Mouse (Mus musculus): ENCODE results near the gene Pxn.

The Pxn gene

DNA sequence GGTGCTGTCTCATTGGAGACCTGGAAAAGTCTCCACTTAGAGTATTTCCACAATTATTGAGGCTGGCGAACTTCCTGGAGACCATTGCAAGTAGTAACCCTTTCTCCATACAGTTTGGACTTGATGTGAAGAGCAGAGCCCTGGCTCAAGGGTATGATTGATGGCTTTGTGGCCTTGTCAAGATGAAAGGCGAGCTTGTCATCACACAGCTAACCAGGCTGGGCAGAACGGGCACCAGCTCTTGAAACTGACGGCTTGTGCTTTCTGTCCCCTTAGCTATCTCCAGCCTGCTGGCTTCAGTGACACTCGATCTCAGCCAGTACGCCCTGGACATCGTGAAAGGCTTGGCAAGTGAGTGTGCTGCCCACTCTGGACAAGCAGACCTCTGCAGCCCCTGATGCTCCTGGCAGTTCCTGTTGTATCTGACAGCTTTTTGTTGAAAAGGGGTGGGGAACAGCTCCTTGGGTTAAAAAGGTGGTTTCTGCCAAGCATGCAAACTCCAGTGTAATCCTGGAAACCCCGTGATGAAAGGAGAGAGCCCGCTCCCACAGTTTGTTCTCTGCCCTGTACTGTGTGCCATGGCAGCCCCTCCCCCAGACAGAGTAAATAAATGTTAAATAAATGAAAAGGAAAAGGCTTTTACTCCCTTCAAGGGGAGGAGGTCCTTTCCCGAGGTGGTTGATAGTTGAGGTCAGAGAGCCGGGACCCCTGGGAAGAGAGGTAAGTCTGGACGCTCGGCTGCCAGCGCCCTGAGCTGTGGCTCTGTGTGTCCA is 73.9 kb downstream of the Pxn start:
- in situ Hi-C loops (cut with MboI), result no loop called here

DNA sequence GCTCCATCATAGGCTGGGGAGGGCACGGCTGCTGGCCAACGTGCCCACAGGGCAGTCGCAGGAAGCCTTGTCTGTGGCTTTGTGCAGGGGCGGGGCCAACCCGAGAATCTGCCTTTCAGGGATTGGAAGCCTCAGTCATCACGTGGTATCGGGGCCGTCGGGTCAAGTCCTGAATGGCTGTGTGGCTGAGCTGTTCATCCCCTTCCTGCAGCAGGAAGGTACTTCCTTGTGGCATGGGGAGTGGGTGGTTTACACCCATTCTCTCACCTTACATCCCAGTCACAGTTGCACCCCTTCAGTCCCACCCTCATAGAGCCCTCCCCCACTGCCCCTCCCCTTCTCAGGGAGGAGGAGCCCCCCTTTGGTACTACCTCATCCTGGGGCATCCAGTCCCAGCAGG is 75.2 kb downstream of the Pxn start:
- in situ Hi-C loops (cut with MboI), result no loop called here

DNA sequence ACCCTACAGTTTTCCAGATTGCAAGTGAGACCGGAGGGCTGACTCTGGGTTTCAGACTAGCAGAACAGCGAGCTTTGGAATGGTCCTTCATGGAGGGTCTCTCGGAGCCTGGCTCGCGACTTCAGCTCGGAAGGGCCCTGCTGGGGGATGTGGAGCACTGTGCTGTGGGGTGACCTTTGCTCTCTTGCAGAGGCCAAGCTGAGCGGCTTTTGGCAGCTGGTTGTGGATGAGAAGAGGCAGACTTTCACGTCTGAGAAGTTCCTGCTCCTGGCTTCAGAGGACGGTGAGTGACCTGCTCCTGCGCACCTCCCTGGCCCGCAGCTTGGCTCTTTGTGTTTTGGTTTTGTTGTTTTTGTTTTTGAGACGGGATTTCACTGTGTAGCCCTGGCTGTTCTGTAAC is 79.1 kb downstream of the Pxn start:
- in situ Hi-C loops (cut with MboI), result no loop called here

DNA sequence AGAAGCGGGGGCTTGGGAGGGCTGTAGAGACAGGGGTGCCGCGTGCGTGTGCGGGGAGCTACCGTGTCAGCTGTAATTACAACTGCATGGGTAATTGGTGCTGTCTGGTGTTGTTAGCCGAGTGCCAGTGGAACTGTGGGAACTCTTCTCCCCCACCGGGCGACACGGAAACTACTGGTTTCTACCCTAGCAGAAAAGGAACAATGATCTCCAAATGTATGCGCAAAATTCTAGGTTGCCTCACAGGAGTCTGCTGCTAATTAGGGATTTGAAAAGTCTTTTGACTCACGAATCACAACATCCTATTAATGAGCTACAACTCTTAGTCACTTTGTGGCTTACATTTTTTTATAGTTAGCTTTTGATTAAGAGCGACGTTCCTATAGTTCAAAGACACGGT is 79.7 kb downstream of the Pxn start:
- in situ Hi-C loops (cut with MboI), result no loop called here

DNA sequence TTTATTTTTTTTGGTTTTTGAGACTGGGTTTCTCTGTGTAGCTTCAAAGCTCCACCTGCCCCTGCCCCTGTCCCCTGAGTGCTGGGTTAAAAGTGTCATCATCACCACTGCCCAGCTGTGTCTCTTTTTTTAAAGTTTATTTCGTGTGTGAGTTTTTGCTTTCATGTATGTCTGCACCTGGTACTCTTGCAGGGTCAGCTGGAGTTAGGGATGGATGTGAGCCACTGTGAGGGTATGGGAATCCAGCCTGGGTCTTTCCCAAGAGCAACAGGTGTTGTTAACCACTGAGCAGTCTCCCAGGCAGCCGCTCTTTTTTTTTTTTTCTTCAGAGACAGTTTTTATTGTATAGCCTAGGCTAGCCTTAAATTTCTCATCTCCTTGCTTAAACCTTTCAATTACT is 80.3 kb downstream of the Pxn start:
- in situ Hi-C loops (cut with MboI), result no loop called here

DNA sequence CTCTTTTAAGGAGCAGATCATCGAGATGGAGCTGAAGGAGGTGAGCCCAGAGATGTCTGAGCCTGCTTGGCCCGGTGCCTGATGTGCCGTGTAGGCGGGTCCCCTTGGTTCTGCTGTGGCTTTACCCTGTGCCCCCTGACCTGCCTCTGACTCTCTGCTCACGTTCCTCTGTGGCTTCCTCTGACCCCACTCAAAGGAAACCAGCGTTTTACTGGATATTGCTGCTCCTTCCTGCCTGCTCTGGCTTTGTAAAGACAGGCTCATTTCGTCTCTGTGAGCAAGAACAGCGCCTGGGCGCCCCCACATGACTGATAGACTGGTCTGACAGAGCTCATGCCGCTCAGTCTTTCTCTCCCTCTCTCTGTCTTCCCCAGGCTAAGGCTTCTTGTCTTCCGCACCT is 84.6 kb downstream of the Pxn start:
- in situ Hi-C loops (cut with MboI), result no loop called here

DNA sequence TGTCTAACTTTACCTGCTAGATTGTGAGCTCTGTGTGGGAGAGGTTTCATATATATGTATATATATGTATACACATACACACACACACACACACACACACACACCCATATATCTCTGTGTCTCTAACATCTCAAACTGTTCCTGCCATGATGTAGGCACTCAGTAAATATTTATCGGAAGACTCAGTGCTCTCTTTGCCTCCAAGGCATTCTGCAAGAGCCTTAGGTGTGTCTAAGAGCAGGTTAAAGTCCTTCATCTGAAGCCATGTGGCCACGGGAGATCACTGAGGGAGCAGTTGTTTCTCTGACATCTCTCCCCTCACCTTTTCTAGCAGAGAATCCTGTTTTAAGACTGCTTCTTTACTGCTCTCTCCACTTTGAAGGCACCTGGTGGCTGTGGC is 85.0 kb downstream of the Pxn start:
- in situ Hi-C loops (cut with MboI), result no loop called here

DNA sequence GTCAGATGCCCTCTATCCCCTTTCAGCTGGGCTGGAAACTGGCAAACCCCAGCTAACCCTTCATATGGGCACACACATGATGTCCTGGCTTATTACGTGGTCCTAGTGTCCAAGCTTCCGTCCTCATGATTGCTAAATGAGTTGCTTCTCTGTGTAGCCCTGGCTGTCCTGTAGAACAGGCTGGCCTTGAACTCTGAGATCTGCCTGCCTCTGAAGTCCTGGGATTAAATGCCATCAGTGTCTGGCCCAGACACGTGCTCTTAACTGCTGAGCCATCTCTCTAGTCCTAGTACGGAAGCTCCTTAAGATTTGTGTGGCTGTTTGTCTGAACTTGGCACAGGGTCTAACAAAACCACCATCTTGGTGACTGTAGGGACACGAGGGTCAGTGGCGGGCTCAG is 97.1 kb downstream of the Pxn start:
- in situ Hi-C loops (cut with MboI), result no loop called here

All from mature B cell (primary cell).